Mouse (Mus musculus) testis, adult 2 months (tissue): Measurements from ENCODE around the gene Pibf1.

Experiments
- CTCF ChIP-seq: fragments of 200-500 bp; IDR thresholded peaks from 2 replicates; pipeline ENCODE4 v1.5.1; 2012; ENCODE audit warnings: low read depth, mild to moderate bottlenecking, inconsistent platforms, low read length, moderate library complexity; ENCODE audit not compliant: control insufficient read depth, insufficient read depth, insufficient replicate concordance
- POLR2A ChIP-seq: fragments of 200-500 bp; IDR thresholded peaks from 2 replicates; pipeline ENCODE4 v1.6.1; 2012; ENCODE audit warnings: low read depth, mild to moderate bottlenecking, inconsistent platforms, low read length, moderate library complexity; ENCODE audit not compliant: control insufficient read depth

- TF ChIP-seq POLR2A (no peak), CTCF (no peak)
These were observed 53.5 kb downstream of the Pibf1 start for GRCm38 (mm10) chr14:99152683-99153082.
